Mouse (Mus musculus): ENCODE measurements around the gene Ppp2r5d. TPM values are rescaled to one million over a fixed set of nuclear protein-coding genes. Genes with fewer than 3 reads are reported as not detected.

Ppp2r5d gene
- polyA plus RNA-seq, 1 experiment from 2014 or later, result 69.9 TPM

GRCm38 (mm10) chr17:46661981-46662380, 42.9 kb downstream of the Ppp2r5d start:
- no peak overlapping the region for H3K4me3 ChIP-seq (ENCODE audit: low read depth, low read length)
- no peak overlapping the region for H3K9ac ChIP-seq (replicated peaks; ENCODE audit: low read depth, low read length)
- peaks cover 70% of the 10 kb centered on the region for H3K36me3 ChIP-seq (ENCODE audit: control insufficient read depth, insufficient read depth, low read length)
- no peaks in the 10 kb centered on the region for H3K27me3 ChIP-seq (ENCODE audit: control insufficient read depth, insufficient read depth, low read length)
- ATAC-seq (ENCODE audit: low read depth), result no peak
- no peaks in the 10 kb centered on the region for H3K4me1 ChIP-seq (ENCODE audit: control insufficient read depth, insufficient read depth, low read length)
- H3K27ac ChIP-seq (ENCODE audit: low read depth, low read length), result no peak overlapping the region
- no peaks in the 10 kb centered on the region for H3K9me3 ChIP-seq (ENCODE audit: control insufficient read depth, low read length)
- no peak overlapping the region for H3K4me2 ChIP-seq (ENCODE audit: low read depth, low read length)
- WGBS, result 90% methylated on average over 12 of the region's 12 CpGs

- no peaks in the 10 kb centered on the region for H3K9me3 ChIP-seq (ENCODE audit: control insufficient read depth, low read length)
- H3K4me2 ChIP-seq (ENCODE audit: low read depth, low read length), result no peak overlapping the region
- peaks cover 76% of the 10 kb centered on the region for H3K36me3 ChIP-seq (ENCODE audit: control insufficient read depth, insufficient read depth, low read length)
- H3K4me1 ChIP-seq (ENCODE audit: control insufficient read depth, insufficient read depth, low read length), result no peaks in the 10 kb centered on the region
- no peak overlapping the region for H3K9ac ChIP-seq (replicated peaks; ENCODE audit: low read depth, low read length)
- WGBS, result 97% methylated on average over 9 of the region's 9 CpGs
- H3K27ac ChIP-seq (ENCODE audit: low read depth, low read length), result no peak overlapping the region
- no peak overlapping the region for H3K4me3 ChIP-seq (ENCODE audit: low read depth, low read length)
- no peak for ATAC-seq (ENCODE audit: low read depth)
- H3K27me3 ChIP-seq (ENCODE audit: control insufficient read depth, insufficient read depth, low read length), result no peaks in the 10 kb centered on the region
Measured at GRCm38 (mm10) chr17:46661351-46661750, 43.6 kb downstream of the Ppp2r5d start.

- no peaks in the 10 kb centered on the region for H3K9me3 ChIP-seq (ENCODE audit: control insufficient read depth, low read length)
- no peak for ATAC-seq (ENCODE audit: low read depth)
- H3K36me3 ChIP-seq (ENCODE audit: control insufficient read depth, insufficient read depth, low read length), result peaks cover 63% of the 10 kb centered on the region
- H3K9ac ChIP-seq (replicated peaks; ENCODE audit: low read depth, low read length), result no peak overlapping the region
- no peaks in the 10 kb centered on the region for H3K27me3 ChIP-seq (ENCODE audit: control insufficient read depth, insufficient read depth, low read length)
- H3K27ac ChIP-seq (ENCODE audit: low read depth, low read length), result no peak overlapping the region
- H3K4me2 ChIP-seq (ENCODE audit: low read depth, low read length), result no peak overlapping the region
- WGBS, result 85% methylated on average over 6 of the region's 6 CpGs
- no peak overlapping the region for H3K4me3 ChIP-seq (ENCODE audit: low read depth, low read length)
- peaks cover 12% of the 10 kb centered on the region for H3K4me1 ChIP-seq (ENCODE audit: control insufficient read depth, insufficient read depth, low read length)
Measured at GRCm38 (mm10) chr17:46656054-46656453, 48.9 kb downstream of the Ppp2r5d start.

GRCm38 (mm10) chr17:46651755-46652547, 53.0 kb downstream of the Ppp2r5d start:
- Histone ChIP-seq H3K27ac (ENCODE audit: low read depth, low read length) (no peak overlapping the region), H3K9ac (replicated peaks; ENCODE audit: low read depth, low read length) (peak overlapping the region; percentile 82; the same call in 1 of the 2 replicates), H3K9me3 (ENCODE audit: control insufficient read depth, low read length) (no peaks in the 10 kb centered on the region), H3K27me3 (ENCODE audit: control insufficient read depth, insufficient read depth, low read length) (no peaks in the 10 kb centered on the region), H3K4me1 (ENCODE audit: control insufficient read depth, insufficient read depth, low read length) (peaks cover 23% of the 10 kb centered on the region), H3K4me3 (ENCODE audit: low read depth, low read length) (peak overlapping the region; percentile 50; the same call in 1 of the 2 replicates), H3K4me2 (ENCODE audit: low read depth, low read length) (peak overlapping the region; percentile 89), H3K36me3 (ENCODE audit: control insufficient read depth, insufficient read depth, low read length) (peaks cover 31% of the 10 kb centered on the region)
- 80% methylated on average over 20 of the region's 20 CpGs for WGBS
- no peak for ATAC-seq (ENCODE audit: low read depth)

GRCm38 (mm10) chr17:46651292-46651691, 53.6 kb downstream of the Ppp2r5d start:
- peak overlapping the region; percentile 50 for H3K4me3 ChIP-seq (ENCODE audit: low read depth, low read length)
- H3K27me3 ChIP-seq (ENCODE audit: control insufficient read depth, insufficient read depth, low read length), result no peaks in the 10 kb centered on the region
- no peaks in the 10 kb centered on the region for H3K9me3 ChIP-seq (ENCODE audit: control insufficient read depth, low read length)
- 71% methylated on average over 17 of the region's 17 CpGs for WGBS
- no peak for ATAC-seq (ENCODE audit: low read depth)
- H3K36me3 ChIP-seq (ENCODE audit: control insufficient read depth, insufficient read depth, low read length), result peaks cover 24% of the 10 kb centered on the region
- H3K4me1 ChIP-seq (ENCODE audit: control insufficient read depth, insufficient read depth, low read length), result peaks cover 29% of the 10 kb centered on the region
- H3K4me2 ChIP-seq (ENCODE audit: low read depth, low read length), result peak overlapping the region; percentile 89
- H3K9ac ChIP-seq (replicated peaks; ENCODE audit: low read depth, low read length), result peak overlapping the region; percentile 82
- peak overlapping the region; percentile 94 for H3K27ac ChIP-seq (ENCODE audit: low read depth, low read length)

GRCm38 (mm10) chr17:46650232-46651031, 54.5 kb downstream of the Ppp2r5d start, which contains the start of gene Cul7:
Cul7 (plus strand) TSS chr17:46650337.
- Histone ChIP-seq H3K9ac (replicated peaks; ENCODE audit: low read depth, low read length) (peak within 1 kb of the TSS; percentile 82), H3K27me3 (ENCODE audit: control insufficient read depth, insufficient read depth, low read length) (no peaks in the 10 kb centered on the region), H3K4me1 (ENCODE audit: control insufficient read depth, insufficient read depth, low read length) (peaks cover 29% of the 10 kb centered on the region), H3K27ac (ENCODE audit: low read depth, low read length) (peak within 1 kb of the TSS; percentile 94), H3K4me3 (ENCODE audit: low read depth, low read length) (peak within 1 kb of the TSS; percentile 50), H3K9me3 (ENCODE audit: control insufficient read depth, low read length) (no peaks in the 10 kb centered on the region), H3K4me2 (ENCODE audit: low read depth, low read length) (peak within 1 kb of the TSS; percentile 89), H3K36me3 (ENCODE audit: control insufficient read depth, insufficient read depth, low read length) (peaks cover 15% of the 10 kb centered on the region)
- WGBS, result under 1% methylated on average over 56 of the region's 58 CpGs
- peak; percentile 94 for ATAC-seq (ENCODE audit: low read depth)

GRCm38 (mm10) chr17:46649811-46650210, 55.1 kb downstream of the Ppp2r5d start:
- peaks cover 15% of the 10 kb centered on the region for H3K36me3 ChIP-seq (ENCODE audit: control insufficient read depth, insufficient read depth, low read length)
- peak overlapping the region; percentile 50 for H3K4me3 ChIP-seq (ENCODE audit: low read depth, low read length)
- peak overlapping the region; percentile 89 for H3K4me2 ChIP-seq (ENCODE audit: low read depth, low read length)
- WGBS, result 34% methylated on average over 15 of the region's 15 CpGs
- H3K27ac ChIP-seq (ENCODE audit: low read depth, low read length), result peak overlapping the region; percentile 94
- no peaks in the 10 kb centered on the region for H3K9me3 ChIP-seq (ENCODE audit: control insufficient read depth, low read length)
- ATAC-seq (ENCODE audit: low read depth), result no peak
- H3K4me1 ChIP-seq (ENCODE audit: control insufficient read depth, insufficient read depth, low read length), result peaks cover 33% of the 10 kb centered on the region
- H3K27me3 ChIP-seq (ENCODE audit: control insufficient read depth, insufficient read depth, low read length), result no peaks in the 10 kb centered on the region
- H3K9ac ChIP-seq (replicated peaks; ENCODE audit: low read depth, low read length), result peak overlapping the region; percentile 82

GRCm38 (mm10) chr17:46648436-46648835, 56.5 kb downstream of the Ppp2r5d start:
- WGBS, result 93% methylated on average over 9 of the region's 9 CpGs
- no peak overlapping the region for H3K4me2 ChIP-seq (ENCODE audit: low read depth, low read length)
- no peaks in the 10 kb centered on the region for H3K27me3 ChIP-seq (ENCODE audit: control insufficient read depth, insufficient read depth, low read length)
- H3K4me1 ChIP-seq (ENCODE audit: control insufficient read depth, insufficient read depth, low read length), result peaks cover 37% of the 10 kb centered on the region
- H3K9ac ChIP-seq (replicated peaks; ENCODE audit: low read depth, low read length), result no peak overlapping the region
- H3K36me3 ChIP-seq (ENCODE audit: control insufficient read depth, insufficient read depth, low read length), result peaks cover 3% of the 10 kb centered on the region
- no peak for ATAC-seq (ENCODE audit: low read depth)
- H3K9me3 ChIP-seq (ENCODE audit: control insufficient read depth, low read length), result no peaks in the 10 kb centered on the region
- H3K4me3 ChIP-seq (ENCODE audit: low read depth, low read length), result no peak overlapping the region
- H3K27ac ChIP-seq (ENCODE audit: low read depth, low read length), result no peak overlapping the region

GRCm38 (mm10) chr17:46647279-46647678, 57.6 kb downstream of the Ppp2r5d start:
- H3K9me3 ChIP-seq (ENCODE audit: control insufficient read depth, low read length), result no peaks in the 10 kb centered on the region
- no peaks in the 10 kb centered on the region for H3K27me3 ChIP-seq (ENCODE audit: control insufficient read depth, insufficient read depth, low read length)
- WGBS, result 91% methylated on average over 7 of the region's 7 CpGs
- ATAC-seq (ENCODE audit: low read depth), result no peak
- H3K4me3 ChIP-seq (ENCODE audit: low read depth, low read length), result no peak overlapping the region
- no peak overlapping the region for H3K9ac ChIP-seq (replicated peaks; ENCODE audit: low read depth, low read length)
- H3K4me2 ChIP-seq (ENCODE audit: low read depth, low read length), result no peak overlapping the region
- peaks cover 37% of the 10 kb centered on the region for H3K4me1 ChIP-seq (ENCODE audit: control insufficient read depth, insufficient read depth, low read length)
- H3K36me3 ChIP-seq (ENCODE audit: control insufficient read depth, insufficient read depth, low read length), result no peaks in the 10 kb centered on the region; the same call in 1 of the 2 replicates
- H3K27ac ChIP-seq (ENCODE audit: low read depth, low read length), result no peak overlapping the region
